Mouse (Mus musculus): ENCODE data around the gene Ager.

- TF ChIP-seq CTCF (IDR thresholded peaks at IDR 0.05; ENCODE audit: extremely low read depth, insufficient read depth, insufficient read length, insufficient replicate concordance): no peak
- peak; percentile 70 for TF ChIP-seq POLR2A (IDR thresholded peaks at IDR 0.05; ENCODE audit: low read depth, low read length)
Measured at GRCm38 (mm10) chr17:34604061-34604508, 6.4 kb downstream of the Ager start, which contains the start of gene Agpat1.
